Mouse (Mus musculus): ENCODE results near the gene Sstr3. TPM values are rescaled to one million over a fixed set of nuclear protein-coding genes. Genes with fewer than 3 reads are reported as not detected.

Gene Sstr3
- polyA plus RNA-seq, 1 experiment from 2014 or later, result 0.44 TPM

- Histone ChIP-seq H3K4me2 (no peak overlapping the region), H3K36me3 (no peaks in the 10 kb centered on the region), H3K27ac (no peak overlapping the region), H3K4me1 (no peaks in the 10 kb centered on the region), H3K4me3 (replicated peaks) (no peak overlapping the region), H3K9ac (no peak overlapping the region), H3K9me3 (no peaks in the 10 kb centered on the region), H3K27me3 (replicated peaks) (no peaks in the 10 kb centered on the region)
- ATAC-seq (ENCODE audit: insufficient read depth, low FRiP score, low read depth), result no peak
- WGBS, result 64% methylated on average over 4 of the region's 4 CpGs
These were observed 57.4 kb downstream of the Sstr3 start for GRCm38 (mm10) chr15:78487066-78487465.

Other genes with a start within 250 kb of the Sstr3 start
- gene Csf2rb2, start 239.0 kb downstream of the Sstr3 start, polyA plus RNA-seq (2015; fragmentation: Nextera tagmentation; extraction: Ambion mirVana), result 0.54 and 0.70 TPM in 2 replicates
- gene Csf2rb, start 218.9 kb downstream of the Sstr3 start, polyA plus RNA-seq (2015; fragmentation: Nextera tagmentation; extraction: Ambion mirVana), result 2.7 and 3.7 TPM in 2 replicates
- not detected in 2 replicates for gene Tex33, start 148.8 kb downstream of the Sstr3 start, polyA plus RNA-seq (2015; fragmentation: Nextera tagmentation; extraction: Ambion mirVana)
- gene Tst, start 138.8 kb downstream of the Sstr3 start, polyA plus RNA-seq (2015; fragmentation: Nextera tagmentation; extraction: Ambion mirVana), result 67.4 and 89.8 TPM in 2 replicates
- 3.3 and 4.2 TPM in 2 replicates for gene Mpst, start 138.3 kb downstream of the Sstr3 start, polyA plus RNA-seq (2015; fragmentation: Nextera tagmentation; extraction: Ambion mirVana)
- gene Kctd17, start 116.1 kb downstream of the Sstr3 start, polyA plus RNA-seq (2015; fragmentation: Nextera tagmentation; extraction: Ambion mirVana), result 35.4 and 40.6 TPM in 2 replicates
- 0.64 and 1.8 TPM in 2 replicates for gene Tmprss6, start 76.1 kb downstream of the Sstr3 start, polyA plus RNA-seq (2015; fragmentation: Nextera tagmentation; extraction: Ambion mirVana)
- 0.53 and 0.69 TPM in 2 replicates for gene Il2rb, start 49.4 kb downstream of the Sstr3 start, polyA plus RNA-seq (2015; fragmentation: Nextera tagmentation; extraction: Ambion mirVana)
- 23.9 and 25.0 TPM in 2 replicates for gene C1qtnf6, start 13.3 kb downstream of the Sstr3 start, polyA plus RNA-seq (2015; fragmentation: Nextera tagmentation; extraction: Ambion mirVana)
- 26.5 and 36.5 TPM in 2 replicates for gene Rac2, start 28.1 kb upstream of the Sstr3 start, polyA plus RNA-seq (2015; fragmentation: Nextera tagmentation; extraction: Ambion mirVana)
- 10.7 and 11.0 TPM in 2 replicates for gene Cyth4, start 52.4 kb upstream of the Sstr3 start, polyA plus RNA-seq (2015; fragmentation: Nextera tagmentation; extraction: Ambion mirVana)
- 0.10 and 0.12 TPM in 2 replicates for gene Elfn2, start 174.1 kb upstream of the Sstr3 start, polyA plus RNA-seq (2015; fragmentation: Nextera tagmentation; extraction: Ambion mirVana)
- gene Mfng, start 228.8 kb upstream of the Sstr3 start, polyA plus RNA-seq (2015; fragmentation: Nextera tagmentation; extraction: Ambion mirVana), result 18.0 and 21.1 TPM in 2 replicates